Mouse (Mus musculus): ENCODE results near the gene Casz1.

DNA sequence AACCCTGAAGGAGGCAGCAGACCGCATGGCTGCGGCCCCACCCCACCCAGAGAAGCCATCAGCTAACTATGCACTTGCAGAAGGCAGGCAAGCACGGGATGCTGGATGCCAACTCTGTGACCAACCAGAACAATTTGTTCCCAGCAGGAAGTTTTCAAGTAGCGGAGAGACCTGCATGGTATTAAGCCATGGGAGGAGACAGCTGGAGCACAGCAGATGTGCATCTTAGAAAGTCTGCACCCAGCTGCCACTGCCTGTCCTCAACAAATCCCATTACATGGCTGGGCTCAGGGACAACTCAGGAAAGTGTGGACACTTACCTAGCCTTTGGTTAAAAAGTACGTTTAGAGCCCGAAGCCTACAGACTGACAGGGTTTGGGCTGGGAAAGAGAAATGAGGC lies 178.0 kb downstream of the Casz1 start:
- TF ChIP-seq GATA1 (IDR thresholded peaks at IDR 0.05; ENCODE audit: borderline replicate concordance, low read length) (no peak), FLI1 (IDR thresholded peaks at IDR 0.05; ENCODE audit: low read length) (no peak)
